Mouse (Mus musculus) induced T-regulatory cell, adult 2 months (primary cell): Measurements from ENCODE around the gene Idh1.

ENCODE experiments used
- DNase-seq: peaks from one replicate; pipeline ENCODE4 v3.0.0-alpha.2; 2012; ENCODE audit warnings: low read depth

The Idh1 gene

GRCm38 (mm10) chr1:65176912-65177311 is 9.4 kb downstream of the Idh1 start:
- DNase-seq = no peak

GRCm38 (mm10) chr1:65176171-65176570 is 10.1 kb downstream of the Idh1 start:
- DNase-seq = no peak

- no peak for DNase-seq
These were observed 12.6 kb downstream of the Idh1 start for GRCm38 (mm10) chr1:65173716-65174115.

GRCm38 (mm10) chr1:65171579-65171978 is 14.7 kb downstream of the Idh1 start:
- DNase-seq = no peak

GRCm38 (mm10) chr1:65169947-65170346 is 16.4 kb downstream of the Idh1 start:
- DNase-seq = no peak

- no peak for DNase-seq
These were observed 16.8 kb downstream of the Idh1 start for GRCm38 (mm10) chr1:65169536-65169935.

GRCm38 (mm10) chr1:65167496-65167895 is 18.8 kb downstream of the Idh1 start:
- no peak for DNase-seq

GRCm38 (mm10) chr1:65162210-65162609 is 24.1 kb downstream of the Idh1 start:
- no peak for DNase-seq

GRCm38 (mm10) chr1:65156111-65156510 is 30.2 kb downstream of the Idh1 start:
- no peak for DNase-seq

GRCm38 (mm10) chr1:65154814-65155213 is 31.5 kb downstream of the Idh1 start:
- DNase-seq = no peak

- no peak for DNase-seq
These were observed 38.3 kb downstream of the Idh1 start for GRCm38 (mm10) chr1:65147971-65148370.

GRCm38 (mm10) chr1:65147326-65147725 is 39.0 kb downstream of the Idh1 start:
- DNase-seq = no peak

- DNase-seq = no peak
These were observed 39.7 kb downstream of the Idh1 start for GRCm38 (mm10) chr1:65146601-65147000.

- no peak for DNase-seq
These were observed 41.5 kb downstream of the Idh1 start for GRCm38 (mm10) chr1:65144783-65145182.

GRCm38 (mm10) chr1:65137560-65137959 is 48.7 kb downstream of the Idh1 start:
- DNase-seq = no peak

GRCm38 (mm10) chr1:65132833-65133232 is 53.5 kb downstream of the Idh1 start:
- no peak for DNase-seq

GRCm38 (mm10) chr1:65131671-65132070 is 54.6 kb downstream of the Idh1 start:
- DNase-seq = no peak

- no peak for DNase-seq
These were observed 56.1 kb downstream of the Idh1 start for GRCm38 (mm10) chr1:65130226-65130625.

- DNase-seq = no peak
These were observed 56.6 kb downstream of the Idh1 start for GRCm38 (mm10) chr1:65129634-65130180.

- no peak for DNase-seq
These were observed 63.5 kb downstream of the Idh1 start, which contains the start of gene D630023F18Rik for GRCm38 (mm10) chr1:65122574-65123372. Gene D630023F18Rik, minus strand, starts transcription at chr1:65123214.

GRCm38 (mm10) chr1:65119438-65119837 is 66.9 kb downstream of the Idh1 start, which contains the start of gene Gm28845:
Gene Gm28845, minus strand, starts transcription at chr1:65119558.
- no peak for DNase-seq

- no peak for DNase-seq
These were observed 68.0 kb downstream of the Idh1 start for GRCm38 (mm10) chr1:65118150-65118913.
